Mouse (Mus musculus): ENCODE data around the gene Prkrip1.
"Not testable (repeated sequence)": the region's sequence is repeated elsewhere in the genome, so short reads cannot be mapped to it uniquely, and the experiment has no call there.

The Prkrip1 gene

DNA sequence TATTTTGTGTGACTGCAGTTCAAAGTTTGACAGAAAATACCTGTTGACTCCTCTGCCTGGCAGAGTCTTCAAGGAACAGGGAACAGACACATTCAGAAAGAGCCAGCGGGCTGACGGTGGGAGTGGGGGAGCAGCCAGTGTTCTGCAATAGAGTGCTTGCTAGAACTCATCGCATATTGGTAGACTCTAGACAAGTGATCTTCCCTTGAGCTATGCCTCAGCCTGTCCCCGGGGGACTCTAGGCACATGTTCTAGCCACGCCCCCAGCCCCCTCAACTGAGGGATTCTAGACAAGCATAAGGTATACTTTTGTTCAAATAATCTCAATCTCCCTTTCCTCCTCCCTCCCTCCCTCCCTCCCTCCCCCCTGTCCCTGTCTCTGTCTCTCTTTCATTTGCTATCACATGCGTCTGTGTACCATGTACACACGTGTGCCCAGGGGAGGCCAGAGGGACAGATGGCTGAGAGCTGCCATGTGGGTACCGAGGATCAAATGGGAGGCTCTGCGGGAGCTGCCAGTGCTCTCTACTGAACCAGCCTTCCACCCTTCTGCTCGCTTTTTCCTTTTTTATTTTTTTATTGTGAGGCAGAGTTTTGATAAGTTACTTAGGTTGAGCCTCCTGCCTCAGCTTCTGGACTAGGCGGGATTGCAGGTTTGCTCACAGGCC, 34.8 kb downstream of the Prkrip1 start:
- in situ Hi-C loops (cut with MseI, MboI): no loop called here

DNA sequence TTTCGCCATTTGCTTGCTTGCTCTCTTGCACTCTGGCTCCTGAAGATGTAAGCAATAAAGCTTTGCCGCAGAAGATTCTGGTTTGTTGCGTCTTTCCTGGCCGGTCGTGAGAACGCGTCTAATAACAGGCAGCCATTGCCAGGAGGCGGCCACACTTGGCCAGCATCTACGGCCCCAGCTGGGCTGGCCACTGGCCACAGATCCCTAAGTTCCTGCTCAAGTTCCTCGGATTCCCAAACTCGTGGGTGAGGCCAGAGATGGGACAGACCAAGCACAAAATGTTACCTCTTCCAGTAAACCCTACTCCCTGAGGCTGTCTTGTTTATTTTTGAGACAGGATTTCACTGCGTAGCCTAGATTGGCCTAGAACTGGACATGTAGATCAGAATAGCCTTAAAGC, 38.7 kb downstream of the Prkrip1 start:
- in situ Hi-C loops (cut with MseI, MboI): not testable (repeated sequence)

DNA sequence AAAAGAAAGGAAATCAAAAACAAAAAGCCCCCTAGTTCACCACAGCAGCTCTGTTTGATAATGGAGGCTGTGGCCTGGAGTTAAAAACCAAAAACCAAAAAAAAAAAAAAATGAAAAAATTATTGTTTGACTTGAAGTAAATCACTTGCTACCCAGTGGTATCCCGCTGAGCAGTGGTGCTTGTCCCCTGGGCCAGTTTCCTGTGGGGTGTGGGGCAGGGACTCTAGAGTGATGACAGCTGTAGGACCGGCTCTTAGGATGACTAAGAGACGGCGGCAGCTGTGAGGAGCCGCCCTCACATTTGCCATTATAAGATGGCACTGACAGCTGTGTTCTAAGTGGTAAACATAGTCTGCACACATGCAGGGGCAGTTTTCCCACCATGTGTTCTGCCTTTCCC, 43.4 kb downstream of the Prkrip1 start:
- in situ Hi-C loops (cut with MseI, MboI): no loop called here

DNA sequence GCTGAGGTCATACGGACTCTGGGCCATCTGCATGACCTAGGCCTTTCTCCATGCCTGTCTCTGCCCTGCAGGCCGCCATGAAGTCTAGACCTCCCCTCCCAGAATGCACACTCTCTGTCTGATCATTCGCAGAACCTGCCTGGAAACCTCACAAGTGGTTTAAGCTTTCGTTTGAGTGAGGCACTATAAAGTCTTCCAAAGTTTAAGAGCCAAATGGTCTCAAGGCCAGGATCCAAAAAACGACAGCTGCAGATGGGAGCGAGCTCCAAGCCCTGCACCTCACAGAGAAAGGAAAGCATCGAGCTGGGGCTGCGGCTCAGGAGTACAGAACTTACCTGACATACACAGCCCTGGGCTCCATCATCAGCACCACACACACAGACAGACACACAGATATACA, 46.4 kb downstream of the Prkrip1 start:
- in situ Hi-C loops (cut with MseI, MboI): no loop called here

DNA sequence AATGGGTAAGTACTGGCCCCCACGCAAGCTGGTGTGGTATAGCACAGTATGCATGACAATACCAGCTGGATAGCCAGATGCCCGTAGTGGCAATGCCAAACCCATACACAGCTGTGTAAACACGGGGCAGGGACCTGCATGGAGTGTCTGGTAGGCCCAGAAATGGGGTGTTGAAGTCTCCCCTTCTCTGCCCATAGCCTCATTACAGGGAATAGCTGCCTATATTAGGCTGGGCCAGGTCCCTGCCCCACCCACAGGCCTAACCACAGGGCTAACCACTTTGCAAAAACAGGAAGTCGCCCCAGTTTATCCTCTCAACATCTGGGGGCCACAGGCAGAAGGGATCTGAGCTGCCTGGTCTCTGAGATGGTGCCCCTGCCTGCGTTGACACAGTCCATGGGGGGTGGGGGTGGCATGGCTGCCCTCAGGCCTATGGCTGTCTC, 49.6 kb downstream of the Prkrip1 start:
- in situ Hi-C loops (cut with MseI, MboI): not testable (repeated sequence)

GRCm38 (mm10) chr5:136147704-136148103, 51.1 kb downstream of the Prkrip1 start:
- in situ Hi-C loops (cut with MseI, MboI): no loop called here

DNA sequence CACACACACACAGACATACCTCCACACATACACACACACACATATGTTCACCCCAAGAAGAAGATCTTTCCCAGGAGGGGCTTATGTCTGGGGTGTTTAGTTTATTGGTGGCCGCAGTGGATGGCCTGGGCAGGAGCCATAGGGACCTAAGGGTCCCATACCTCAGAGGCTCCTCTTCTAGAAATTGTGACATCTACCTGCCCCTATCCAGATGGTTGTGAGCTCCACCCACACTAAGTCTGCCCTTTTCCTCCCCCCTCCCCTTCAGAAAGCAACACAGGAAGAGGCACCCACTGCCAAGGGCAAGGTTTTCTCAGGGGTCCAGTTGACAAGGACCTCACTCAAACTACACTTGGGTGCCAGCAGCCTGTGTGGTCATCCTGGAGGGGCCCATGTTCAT, 51.8 kb downstream of the Prkrip1 start:
- in situ Hi-C loops (cut with MseI, MboI): no loop called here

- in situ Hi-C loops (cut with MseI, MboI): no loop called here
These were observed 53.9 kb downstream of the Prkrip1 start for GRCm38 (mm10) chr5:136144606-136145430.

GRCm38 (mm10) chr5:136143161-136143755, 55.5 kb downstream of the Prkrip1 start:
- in situ Hi-C loops (cut with MseI, MboI): no loop called here

- in situ Hi-C loops (cut with MseI, MboI): no loop called here
These were observed 56.0 kb downstream of the Prkrip1 start for GRCm38 (mm10) chr5:136142746-136143145.

- in situ Hi-C loops (cut with MseI, MboI): no loop called here
These were observed 58.7 kb downstream of the Prkrip1 start for GRCm38 (mm10) chr5:136140057-136140482.

DNA sequence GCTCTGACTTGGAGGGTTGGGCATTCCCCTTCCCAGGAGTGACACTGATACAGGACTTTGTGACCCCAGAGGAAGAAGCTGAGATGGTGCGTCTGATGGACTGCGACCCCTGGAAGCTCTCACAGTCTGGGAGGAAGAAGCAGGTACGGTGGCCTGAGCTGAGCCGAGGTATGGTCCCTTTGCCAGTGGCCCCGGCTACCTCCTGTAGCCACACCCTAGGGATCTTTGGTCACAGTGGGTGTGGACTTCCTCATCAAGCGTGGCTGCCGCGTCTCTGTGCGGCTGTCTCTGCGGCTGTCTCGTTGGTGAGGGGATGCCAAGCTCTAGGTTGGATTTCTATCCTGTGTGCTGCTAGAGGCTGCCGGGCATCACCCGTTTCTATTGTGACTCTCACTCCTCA, 59.4 kb downstream of the Prkrip1 start:
- in situ Hi-C loops (cut with MseI, MboI): no loop called here

DNA sequence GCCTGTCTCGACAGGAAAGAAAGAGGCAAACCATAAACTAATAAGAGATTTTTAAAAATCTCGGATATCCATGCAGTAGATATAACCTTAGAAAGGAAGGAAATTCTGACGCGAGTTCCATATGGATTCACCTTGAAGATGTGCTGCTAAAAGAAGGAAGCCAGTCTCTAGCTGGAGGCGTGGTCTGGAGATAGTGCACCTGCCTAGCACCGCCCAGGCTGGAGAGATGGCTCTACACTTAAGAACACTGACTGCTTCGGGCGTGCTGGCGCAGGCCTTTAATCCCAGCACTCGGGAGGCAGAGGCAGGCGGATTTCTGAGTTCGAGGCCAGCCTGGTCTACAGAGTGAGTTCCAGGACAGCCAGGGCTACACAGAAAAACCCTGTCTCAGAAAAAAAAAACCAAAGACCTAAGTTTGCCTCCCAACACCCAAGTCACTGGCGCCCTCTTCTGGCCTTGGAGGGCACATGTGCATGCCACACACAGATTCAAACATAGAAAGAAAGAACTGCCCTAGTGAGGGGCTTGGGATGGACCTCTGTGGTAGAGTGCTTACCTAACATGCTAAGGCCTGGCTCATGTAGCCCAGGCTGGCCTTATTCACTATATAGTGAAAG, 61.0 kb downstream of the Prkrip1 start:
- in situ Hi-C loops (cut with MseI, MboI): no loop called here

- in situ Hi-C loops (cut with MseI, MboI): no loop called here
These were observed 62.3 kb downstream of the Prkrip1 start for GRCm38 (mm10) chr5:136136292-136136990.

GRCm38 (mm10) chr5:136135571-136136291, 63.0 kb downstream of the Prkrip1 start, which contains the start of the genes Lrwd1 and Alkbh4:
TSS of gene Lrwd1 (minus strand) at chr5:136136074.
TSS of gene Alkbh4 (plus strand) at chr5:136136146.
- in situ Hi-C loops (cut with MseI, MboI): no loop called here

Measured in mouse trophoblast stem cell (cell line).